Mouse (Mus musculus) adrenal gland, adult 2 months (tissue): ENCODE measurements at regions not wholly inside any gene's neighbourhood (a gene's known extent, or its start where the extent isn't known, plus 50 kb on each side); places are given as distances from the start of the nearest gene placed in this dataset.
A peak's percentile ranks its signal among the peaks of the same experiment; 100 is the strongest.

Experiments
- DNase-seq: peaks from one replicate; pipeline ENCODE4 v3.0.0; 2021

GRCm38 (mm10) chr1:104226493-104226892, 541.8 kb upstream of the Cdh20 start:
- no peak for DNase-seq

- no peak for DNase-seq
These were observed 541.4 kb upstream of the Cdh20 start for GRCm38 (mm10) chr1:104226901-104227300.

GRCm38 (mm10) chr1:104241605-104242004, 526.7 kb upstream of the Cdh20 start:
- DNase-seq = no peak

- DNase-seq = no peak
These were observed 502.6 kb upstream of the Cdh20 start for GRCm38 (mm10) chr1:104265775-104266174.

- no peak for DNase-seq
These were observed 460.4 kb upstream of the Cdh20 start for GRCm38 (mm10) chr1:104307941-104308340.

GRCm38 (mm10) chr1:104311617-104312016, 456.7 kb upstream of the Cdh20 start:
- no peak for DNase-seq

GRCm38 (mm10) chr1:104315058-104315457, 453.3 kb upstream of the Cdh20 start:
- no peak for DNase-seq

GRCm38 (mm10) chr1:104318020-104318419, 450.3 kb upstream of the Cdh20 start:
- no peak for DNase-seq

GRCm38 (mm10) chr1:104332666-104333370, 435.5 kb upstream of the Cdh20 start:
- peak; percentile 14 for DNase-seq

- peak; percentile 11 for DNase-seq
These were observed 434.8 kb upstream of the Cdh20 start for GRCm38 (mm10) chr1:104333577-104333976.
